Mouse (Mus musculus): ENCODE measurements around the gene Frmd4a. TPM values are rescaled to one million over a fixed set of nuclear protein-coding genes. Genes with fewer than 3 reads are reported as not detected.

Frmd4a gene
- polyA plus RNA-seq, 1 experiment from 2014 or later, result 48.1 TPM

GRCm38 (mm10) chr2:4296881-4297280 is 279.4 kb downstream of the Frmd4a start:
- H3K4me2 ChIP-seq (ENCODE audit: low read length), result no peak overlapping the region
- no peaks in the 10 kb centered on the region for H3K27me3 ChIP-seq (replicated peaks; ENCODE audit: control insufficient read depth, insufficient read depth, low read length)
- H3K36me3 ChIP-seq (ENCODE audit: control insufficient read depth, insufficient read depth, low read length), result no peaks in the 10 kb centered on the region
- no peak for ATAC-seq
- 62% methylated on average over 10 of the region's 10 CpGs for WGBS
- no peaks in the 10 kb centered on the region for H3K9me3 ChIP-seq (ENCODE audit: control insufficient read depth, low read length)
- peaks cover 24% of the 10 kb centered on the region for H3K4me1 ChIP-seq (ENCODE audit: control insufficient read depth, insufficient read depth, low read depth, low read length)
- no peak overlapping the region for H3K9ac ChIP-seq (ENCODE audit: low read depth, low read length)
- H3K4me3 ChIP-seq (ENCODE audit: low read length), result no peak overlapping the region
- no peak overlapping the region for H3K27ac ChIP-seq (ENCODE audit: low read depth, low read length)

DNA sequence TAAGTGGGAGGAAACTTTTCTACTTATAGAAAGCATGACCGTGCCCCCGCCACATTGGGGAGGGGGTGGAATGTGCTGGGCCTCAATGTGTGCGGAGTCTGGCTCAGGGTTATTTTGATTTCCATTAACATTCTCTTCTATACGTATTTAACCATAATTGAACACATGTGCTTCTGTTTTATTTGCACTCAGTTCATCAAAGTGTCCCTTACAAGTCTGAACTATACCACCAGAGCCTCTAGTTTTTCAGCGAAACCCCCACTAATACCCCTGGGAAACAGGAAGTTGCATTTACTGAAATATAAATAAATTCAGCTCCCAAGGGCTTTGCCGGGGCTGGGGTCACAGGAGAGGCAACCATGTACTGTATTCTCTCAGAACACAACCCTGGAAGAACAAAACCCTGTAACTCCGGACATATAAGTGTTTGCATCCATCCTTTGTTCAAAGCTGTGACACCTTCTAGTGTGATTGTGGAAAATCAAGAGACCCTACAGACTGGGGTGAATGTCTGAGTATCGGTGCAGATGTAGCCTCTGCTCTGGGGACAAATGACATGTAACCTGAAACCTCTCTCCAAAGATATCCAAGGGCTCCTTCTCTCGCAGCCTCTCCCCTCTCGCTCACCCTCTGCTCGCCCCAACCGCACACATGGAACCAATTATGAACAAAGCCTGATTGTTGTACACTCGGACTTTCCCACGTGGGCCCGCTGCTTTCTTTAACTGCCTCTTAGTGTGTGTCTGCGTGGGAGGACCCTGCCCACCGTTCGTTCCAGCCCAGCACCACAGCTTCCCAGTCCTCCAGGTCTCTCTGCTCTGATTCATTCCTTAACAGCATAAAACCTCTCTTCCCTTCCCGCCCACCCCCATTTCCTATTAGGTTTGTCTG is 281.1 kb downstream of the Frmd4a start:
- peak overlapping the region; percentile 39; the same call in 1 of the 2 replicates for H3K9ac ChIP-seq (ENCODE audit: low read depth, low read length)
- H3K27ac ChIP-seq (ENCODE audit: low read depth, low read length), result peak overlapping the region; percentile 50; the same call in 1 of the 2 replicates
- no peaks in the 10 kb centered on the region for H3K27me3 ChIP-seq (replicated peaks; ENCODE audit: control insufficient read depth, insufficient read depth, low read length)
- no peaks in the 10 kb centered on the region for H3K36me3 ChIP-seq (ENCODE audit: control insufficient read depth, insufficient read depth, low read length)
- H3K4me2 ChIP-seq (ENCODE audit: low read length), result peak overlapping the region; percentile 47
- H3K4me1 ChIP-seq (ENCODE audit: control insufficient read depth, insufficient read depth, low read depth, low read length), result peaks cover 24% of the 10 kb centered on the region
- ATAC-seq, result peak; percentile 29
- H3K4me3 ChIP-seq (ENCODE audit: low read length), result no peak overlapping the region
- 14% methylated on average over 19 of the region's 19 CpGs for WGBS
- no peaks in the 10 kb centered on the region for H3K9me3 ChIP-seq (ENCODE audit: control insufficient read depth, low read length)

- Histone ChIP-seq H3K4me2 (ENCODE audit: low read length) (no peak overlapping the region), H3K27ac (ENCODE audit: low read depth, low read length) (no peak overlapping the region), H3K36me3 (ENCODE audit: control insufficient read depth, insufficient read depth, low read length) (no peaks in the 10 kb centered on the region), H3K9ac (ENCODE audit: low read depth, low read length) (no peak overlapping the region), H3K9me3 (ENCODE audit: control insufficient read depth, low read length) (no peaks in the 10 kb centered on the region), H3K4me1 (ENCODE audit: control insufficient read depth, insufficient read depth, low read depth, low read length) (peaks cover 24% of the 10 kb centered on the region), H3K4me3 (ENCODE audit: low read length) (no peak overlapping the region), H3K27me3 (replicated peaks; ENCODE audit: control insufficient read depth, insufficient read depth, low read length) (no peaks in the 10 kb centered on the region)
- ATAC-seq, result no peak
- WGBS, result 59% methylated on average over 12 of the region's 12 CpGs
Observed at GRCm38 (mm10) chr2:4299593-4299992, 282.1 kb downstream of the Frmd4a start.

DNA sequence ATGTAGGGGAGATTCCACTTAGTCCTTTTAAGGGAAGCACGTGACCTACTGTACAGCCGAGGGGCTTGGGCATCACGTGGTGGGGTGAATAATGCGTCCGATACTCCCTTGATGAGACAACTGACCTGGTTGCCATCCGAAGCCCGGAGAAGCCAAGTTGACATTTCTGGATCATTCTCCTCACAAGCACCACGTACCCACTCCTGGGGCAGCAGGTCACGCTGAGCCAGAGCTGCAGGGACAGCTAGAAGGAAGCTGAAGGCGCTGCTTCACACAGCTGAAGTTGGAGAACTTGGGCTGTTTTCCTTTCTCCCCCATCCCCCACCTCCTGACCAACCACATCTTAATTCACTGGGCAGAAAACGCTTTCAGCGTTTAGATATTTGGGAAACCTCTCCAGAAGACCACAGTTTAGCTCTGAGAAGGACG is 282.9 kb downstream of the Frmd4a start:
- Histone ChIP-seq H3K4me2 (ENCODE audit: low read length) (peak overlapping the region; percentile 56), H3K9me3 (ENCODE audit: control insufficient read depth, low read length) (no peaks in the 10 kb centered on the region), H3K4me1 (ENCODE audit: control insufficient read depth, insufficient read depth, low read depth, low read length) (peaks cover 24% of the 10 kb centered on the region), H3K9ac (ENCODE audit: low read depth, low read length) (peak overlapping the region; percentile 38), H3K4me3 (ENCODE audit: low read length) (peak overlapping the region; percentile 30), H3K27me3 (replicated peaks; ENCODE audit: control insufficient read depth, insufficient read depth, low read length) (no peaks in the 10 kb centered on the region), H3K36me3 (ENCODE audit: control insufficient read depth, insufficient read depth, low read length) (no peaks in the 10 kb centered on the region), H3K27ac (ENCODE audit: low read depth, low read length) (peak overlapping the region; percentile 63)
- peak; percentile 29; the same call in 1 of the 2 replicates for ATAC-seq
- 30% methylated on average over 13 of the region's 13 CpGs for WGBS

- peak overlapping the region; percentile 27 for H3K9ac ChIP-seq (ENCODE audit: low read depth, low read length)
- peak overlapping the region; percentile 63 for H3K27ac ChIP-seq (ENCODE audit: low read depth, low read length)
- whole genome bisulfite sequencing, result 22% methylated on average over 8 of the region's 8 CpGs
- peaks cover 24% of the 10 kb centered on the region for H3K4me1 ChIP-seq (ENCODE audit: control insufficient read depth, insufficient read depth, low read depth, low read length)
- no peaks in the 10 kb centered on the region for H3K9me3 ChIP-seq (ENCODE audit: control insufficient read depth, low read length)
- H3K27me3 ChIP-seq (replicated peaks; ENCODE audit: control insufficient read depth, insufficient read depth, low read length), result no peaks in the 10 kb centered on the region
- H3K4me3 ChIP-seq (ENCODE audit: low read length), result peak overlapping the region; percentile 30
- no peaks in the 10 kb centered on the region for H3K36me3 ChIP-seq (ENCODE audit: control insufficient read depth, insufficient read depth, low read length)
- ATAC-seq, result peak; percentile 35
- H3K4me2 ChIP-seq (ENCODE audit: low read length), result peak overlapping the region; percentile 56
Observed at GRCm38 (mm10) chr2:4300816-4301215, 283.3 kb downstream of the Frmd4a start.

GRCm38 (mm10) chr2:4301256-4301655 is 283.7 kb downstream of the Frmd4a start:
- Histone ChIP-seq H3K4me1 (ENCODE audit: control insufficient read depth, insufficient read depth, low read depth, low read length) (peaks cover 24% of the 10 kb centered on the region), H3K36me3 (ENCODE audit: control insufficient read depth, insufficient read depth, low read length) (no peaks in the 10 kb centered on the region), H3K9ac (ENCODE audit: low read depth, low read length) (peak overlapping the region; percentile 39), H3K27me3 (replicated peaks; ENCODE audit: control insufficient read depth, insufficient read depth, low read length) (no peaks in the 10 kb centered on the region), H3K4me2 (ENCODE audit: low read length) (peak overlapping the region; percentile 56), H3K27ac (ENCODE audit: low read depth, low read length) (0 out of 2 replicates have a peak overlapping the region, but pooled peaks have one; percentile 25), H3K4me3 (ENCODE audit: low read length) (peak overlapping the region; percentile 30), H3K9me3 (ENCODE audit: control insufficient read depth, low read length) (no peaks in the 10 kb centered on the region)
- ATAC-seq, result no peak
- 23% methylated on average over 5 of the region's 6 CpGs for WGBS

DNA sequence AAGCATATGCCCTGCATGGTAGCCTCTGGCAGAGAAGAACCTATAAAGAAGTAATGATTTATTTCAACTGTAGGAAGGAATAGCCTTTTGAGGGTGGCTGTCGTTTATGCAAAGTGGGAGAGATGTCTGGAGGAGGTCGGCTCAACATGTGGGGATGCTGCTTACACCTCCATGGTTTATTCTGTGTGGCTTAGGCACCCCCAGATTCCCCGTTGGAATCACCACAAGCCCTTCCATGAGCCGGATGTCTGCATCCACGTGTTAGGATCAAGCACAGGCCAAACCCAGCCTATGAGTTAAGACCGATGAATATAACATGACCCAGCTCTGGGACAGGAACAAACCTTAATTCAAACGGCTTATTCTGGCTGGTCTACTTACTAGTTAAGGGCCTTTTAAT is 284.2 kb downstream of the Frmd4a start:
- H3K36me3 ChIP-seq (ENCODE audit: control insufficient read depth, insufficient read depth, low read length), result no peaks in the 10 kb centered on the region
- peak overlapping the region; percentile 30; the same call in 1 of the 2 replicates for H3K4me3 ChIP-seq (ENCODE audit: low read length)
- peak overlapping the region; percentile 56 for H3K4me2 ChIP-seq (ENCODE audit: low read length)
- no peaks in the 10 kb centered on the region for H3K27me3 ChIP-seq (replicated peaks; ENCODE audit: control insufficient read depth, insufficient read depth, low read length)
- no peak overlapping the region for H3K27ac ChIP-seq (ENCODE audit: low read depth, low read length)
- no peaks in the 10 kb centered on the region for H3K9me3 ChIP-seq (ENCODE audit: control insufficient read depth, low read length)
- ATAC-seq, result no peak
- H3K9ac ChIP-seq (ENCODE audit: low read depth, low read length), result peak overlapping the region; percentile 39; the same call in 1 of the 2 replicates
- peaks cover 24% of the 10 kb centered on the region for H3K4me1 ChIP-seq (ENCODE audit: control insufficient read depth, insufficient read depth, low read depth, low read length)
- 42% methylated on average over 7 of the region's 7 CpGs for WGBS

DNA sequence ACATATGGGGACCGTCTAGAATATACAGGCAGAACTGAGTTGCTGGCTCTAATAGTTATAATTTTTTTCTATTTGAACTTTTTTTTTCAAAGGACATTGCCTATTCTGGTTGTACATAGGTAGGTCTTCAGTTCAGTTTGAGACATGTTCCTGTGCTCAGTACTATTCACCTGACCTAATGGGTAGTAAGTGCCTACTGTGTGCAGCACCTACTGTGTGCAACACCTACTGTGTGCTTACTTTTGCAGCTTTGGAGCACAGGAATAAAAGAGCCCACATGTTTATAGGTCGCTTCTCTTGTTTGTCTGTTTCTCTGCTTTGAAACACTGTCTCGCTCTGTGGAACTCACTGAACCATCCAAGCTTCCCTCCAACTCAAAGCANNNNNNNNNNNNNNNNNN is 284.6 kb downstream of the Frmd4a start:
- H3K9me3 ChIP-seq (ENCODE audit: control insufficient read depth, low read length), result no peaks in the 10 kb centered on the region
- H3K9ac ChIP-seq (ENCODE audit: low read depth, low read length), result no peak overlapping the region
- no peak overlapping the region for H3K27ac ChIP-seq (ENCODE audit: low read depth, low read length)
- H3K27me3 ChIP-seq (replicated peaks; ENCODE audit: control insufficient read depth, insufficient read depth, low read length), result no peaks in the 10 kb centered on the region
- H3K4me3 ChIP-seq (ENCODE audit: low read length), result no peak overlapping the region
- H3K36me3 ChIP-seq (ENCODE audit: control insufficient read depth, insufficient read depth, low read length), result no peaks in the 10 kb centered on the region
- peaks cover 24% of the 10 kb centered on the region for H3K4me1 ChIP-seq (ENCODE audit: control insufficient read depth, insufficient read depth, low read depth, low read length)
- no peak for ATAC-seq
- no peak overlapping the region for H3K4me2 ChIP-seq (ENCODE audit: low read length)
- WGBS, result 88% methylated on average over 3 of the region's 3 CpGs

DNA sequence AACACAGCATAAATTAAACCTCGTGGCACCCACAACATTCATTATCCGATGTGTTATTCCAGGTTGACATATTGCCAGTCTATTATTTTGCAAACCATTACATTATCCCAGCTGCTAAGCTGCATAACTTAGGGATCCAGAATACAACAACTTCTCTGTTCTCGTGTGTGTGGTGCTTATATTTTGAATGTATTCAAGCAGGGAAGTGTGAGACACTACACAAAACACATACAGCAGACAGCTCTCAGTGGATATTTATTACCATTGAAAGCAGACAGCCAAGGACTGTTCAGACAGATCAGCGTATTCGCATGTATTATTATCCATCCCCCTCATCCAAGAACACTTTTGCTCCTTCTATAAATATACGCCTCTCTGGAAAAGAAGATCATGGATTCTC is 289.6 kb downstream of the Frmd4a start:
- no peaks in the 10 kb centered on the region for H3K9me3 ChIP-seq (ENCODE audit: control insufficient read depth, low read length)
- H3K4me2 ChIP-seq (ENCODE audit: low read length), result no peak overlapping the region
- no peak overlapping the region for H3K9ac ChIP-seq (ENCODE audit: low read depth, low read length)
- ATAC-seq, result no peak
- H3K27ac ChIP-seq (ENCODE audit: low read depth, low read length), result no peak overlapping the region
- WGBS, result 46% methylated on average over 6 of the region's 6 CpGs
- no peaks in the 10 kb centered on the region for H3K36me3 ChIP-seq (ENCODE audit: control insufficient read depth, insufficient read depth, low read length)
- no peaks in the 10 kb centered on the region for H3K4me1 ChIP-seq (ENCODE audit: control insufficient read depth, insufficient read depth, low read depth, low read length)
- no peaks in the 10 kb centered on the region for H3K27me3 ChIP-seq (replicated peaks; ENCODE audit: control insufficient read depth, insufficient read depth, low read length)
- H3K4me3 ChIP-seq (ENCODE audit: low read length), result no peak overlapping the region
